Mouse (Mus musculus) embryonic facial prominence, embryonic 12.5 days (tissue): ENCODE results near the gene Foxn1. TPM values are rescaled to one million over a fixed set of nuclear protein-coding genes. Genes with fewer than 3 reads are reported as not detected.

Source experiments
- ATAC-seq: fragments of 200-750 bp; cut with Nextera tagmentation; 2 replicates; pipeline ENCODE4 v1.8.0; 2017; ENCODE audit not compliant: insufficient number of reproducible peaks, insufficient read depth, low FRiP score, low TSS enrichment
- H3K27ac ChIP-seq: fragments of 300-500 bp; sonication (generic); 2 replicates; pipeline ENCODE4 v1.5.1; 2016; ENCODE audit warnings: mild to moderate bottlenecking
- H3K27me3 ChIP-seq: fragments of 300-500 bp; sonication (generic); 2 replicates; pipeline ENCODE4 v1.6.1; 2016; ENCODE audit warnings: mild to moderate bottlenecking, moderate library complexity
- H3K36me3 ChIP-seq: fragments of 300-500 bp; sonication (generic); 2 replicates; pipeline ENCODE4 v1.6.1; 2016; ENCODE audit warnings: mild to moderate bottlenecking
- H3K4me1 ChIP-seq: fragments of 300-500 bp; sonication (generic); 2 replicates; pipeline ENCODE4 v1.6.1; 2016
- H3K4me2 ChIP-seq: fragments of 300-500 bp; sonication (generic); replicated peaks from 2 replicates; pipeline ENCODE4 v1.6.1; 2016; ENCODE audit warnings: mild to moderate bottlenecking, moderate library complexity
- H3K4me3 ChIP-seq: fragments of 300-500 bp; sonication (generic); 2 replicates; pipeline ENCODE4 v1.5.1; 2016; ENCODE audit warnings: mild to moderate bottlenecking
- H3K9ac ChIP-seq: fragments of 300-500 bp; sonication (generic); 2 replicates; pipeline ENCODE4 v1.6.1; 2016; ENCODE audit warnings: mild to moderate bottlenecking, moderate library complexity
- H3K9me3 ChIP-seq: fragments of 300-500 bp; sonication (generic); 2 replicates; pipeline ENCODE4 v1.6.1; 2016; ENCODE audit warnings: mild to moderate bottlenecking, moderate library complexity
- WGBS: fragments of 180-500 bp; shearing (Covaris S2); methylation state at CpG from one replicate; pipeline ENCODE4 v1.1.7; 2016; 5-methylcytosine and 5-hydroxymethylcytosine counted together
- polyA plus RNA-seq: library from polyadenylated mRNA; unstranded; fragments of >200 nt; fragmentation: Nextera tagmentation; extraction: Ambion mirVana; gene quantifications from 2 replicates; pipeline ENCODE4 v1.2.1, GENCODE M21; 2016

Gene Foxn1
- polyA plus RNA-seq, 1 experiment from 2014 or later: 0.18 TPM

DNA sequence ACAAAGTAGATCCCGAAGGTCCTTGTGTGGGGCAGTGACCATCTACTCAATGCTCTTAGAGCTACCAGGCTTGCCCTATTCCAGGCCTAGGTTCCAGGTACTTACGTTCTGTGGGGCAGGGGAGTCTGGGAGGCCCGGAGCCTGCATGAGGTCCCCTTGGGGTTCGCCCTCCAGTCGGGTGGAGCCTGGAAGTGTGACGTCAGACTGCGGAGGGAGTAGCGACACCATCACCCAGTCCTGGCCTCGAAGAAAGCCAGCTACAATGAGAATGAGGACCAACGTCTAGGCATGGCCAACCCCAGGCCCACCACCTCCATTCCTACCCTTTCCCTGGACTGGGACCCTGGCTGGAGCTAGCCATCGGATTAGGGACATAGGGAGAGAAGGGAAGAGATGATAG, 14.6 kb downstream of the Foxn1 start:
- WGBS: 89% methylated on average over 11 of the region's 11 CpGs
- ATAC-seq: no peak

DNA sequence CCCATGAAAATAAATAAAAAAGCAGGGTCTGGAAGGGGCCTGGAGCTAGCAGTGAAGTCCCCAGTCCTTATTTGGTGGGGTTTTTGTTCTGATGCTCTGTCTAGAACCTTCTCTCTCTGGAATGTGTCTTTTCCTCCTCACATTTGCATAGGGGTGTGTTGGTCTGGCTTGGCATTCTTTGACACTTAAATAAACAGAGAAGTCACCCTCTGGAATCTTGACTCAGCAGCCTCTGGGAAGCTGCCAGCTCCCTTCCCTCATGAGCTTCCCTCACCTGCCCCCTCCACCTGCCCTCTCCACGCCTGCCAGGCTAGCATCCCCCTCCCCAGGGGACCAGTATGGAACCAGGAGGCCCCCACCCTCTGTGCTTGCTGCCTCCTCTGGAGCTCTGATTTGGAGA, 16.0 kb downstream of the Foxn1 start:
- no peak overlapping the region for H3K4me3 ChIP-seq
- H3K27me3 ChIP-seq: no peaks in the 10 kb centered on the region
- 36% methylated on average over 1 of the region's 1 CpGs for WGBS
- no peaks in the 10 kb centered on the region for H3K36me3 ChIP-seq
- H3K4me2 ChIP-seq: no peak overlapping the region
- ATAC-seq: no peak
- H3K27ac ChIP-seq: no peak overlapping the region
- no peak overlapping the region for H3K9ac ChIP-seq
- no peaks in the 10 kb centered on the region for H3K9me3 ChIP-seq
- no peaks in the 10 kb centered on the region; the same call in none of the 2 replicates for H3K4me1 ChIP-seq

More for the DNA sequence above, 14.6 kb downstream of the Foxn1 start:
- no peaks in the 10 kb centered on the region for H3K9me3 ChIP-seq
- H3K4me1 ChIP-seq: no peaks in the 10 kb centered on the region; the same call in none of the 2 replicates
- no peaks in the 10 kb centered on the region for H3K27me3 ChIP-seq
- no peak overlapping the region for H3K9ac ChIP-seq
- H3K36me3 ChIP-seq: no peaks in the 10 kb centered on the region
- no peak overlapping the region for H3K4me2 ChIP-seq
- H3K27ac ChIP-seq: no peak overlapping the region
- no peak overlapping the region for H3K4me3 ChIP-seq

DNA sequence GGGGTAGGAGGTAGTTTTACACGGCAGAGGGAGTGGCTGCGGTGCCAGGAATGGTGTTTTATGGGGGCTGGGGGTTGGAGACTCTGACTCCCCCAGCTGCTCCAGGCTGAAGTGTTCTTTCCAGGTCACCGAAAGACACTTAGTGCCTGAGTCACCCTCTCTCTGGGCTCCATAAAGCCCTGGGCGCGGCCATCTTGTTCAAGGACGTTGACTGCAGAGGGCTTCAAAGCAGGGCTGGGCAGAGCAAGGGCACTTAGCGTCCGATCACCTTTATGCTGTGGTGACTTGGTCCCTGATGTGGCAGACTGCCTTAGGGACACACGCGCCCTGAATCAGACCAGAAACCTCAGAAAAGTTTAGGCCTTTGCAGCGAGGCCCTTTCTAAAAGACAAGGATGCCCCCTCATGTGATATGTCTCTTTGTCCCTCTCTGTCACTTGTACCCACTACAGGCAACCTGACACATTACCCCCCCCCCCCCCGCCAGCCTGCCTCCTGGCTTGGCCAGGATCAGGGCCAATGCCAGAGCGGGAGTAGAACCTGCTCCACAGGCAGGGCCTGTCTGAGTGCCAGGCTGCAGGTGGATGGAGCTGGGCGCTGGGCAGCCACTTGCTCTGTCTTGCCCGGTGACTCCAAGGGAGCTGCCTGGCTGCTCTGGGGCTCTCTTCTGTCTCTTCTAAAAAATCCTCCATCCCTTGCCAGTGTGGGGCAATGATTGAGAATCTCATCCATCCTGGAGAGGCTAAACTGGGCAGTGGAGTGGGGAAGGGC, 18.7 kb downstream of the Foxn1 start:
- no peak overlapping the region for H3K4me3 ChIP-seq
- no peak overlapping the region for H3K4me2 ChIP-seq
- 86% methylated on average over 15 of the region's 15 CpGs for WGBS
- no peaks in the 10 kb centered on the region for H3K4me1 ChIP-seq
- H3K27ac ChIP-seq: no peak overlapping the region
- H3K9ac ChIP-seq: no peak overlapping the region
- no peak for ATAC-seq
- H3K9me3 ChIP-seq: no peaks in the 10 kb centered on the region
- H3K27me3 ChIP-seq: no peaks in the 10 kb centered on the region
- H3K36me3 ChIP-seq: no peaks in the 10 kb centered on the region

DNA sequence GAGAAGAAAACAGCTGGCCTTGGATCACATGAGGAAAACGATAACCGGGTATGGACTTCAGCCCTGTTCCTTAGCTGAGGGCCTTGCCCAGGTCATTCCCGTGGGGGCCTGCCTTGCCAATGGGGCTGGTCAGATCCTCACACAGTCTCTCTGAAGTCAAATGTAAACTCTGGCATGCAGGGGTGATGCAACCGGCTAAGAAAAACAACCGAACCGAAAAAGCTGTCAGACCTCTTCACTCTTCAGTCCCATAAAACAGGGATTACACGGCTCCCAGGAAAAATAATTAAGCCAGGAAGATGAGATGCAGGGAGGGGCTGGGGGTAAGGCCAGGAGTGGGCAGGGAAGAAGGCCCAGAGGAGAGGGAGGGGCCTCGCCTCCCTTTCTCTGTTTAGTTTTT, 22.3 kb downstream of the Foxn1 start:
- H3K36me3 ChIP-seq: no peaks in the 10 kb centered on the region
- H3K27me3 ChIP-seq: no peaks in the 10 kb centered on the region
- no peak overlapping the region for H3K27ac ChIP-seq
- no peaks in the 10 kb centered on the region for H3K4me1 ChIP-seq
- H3K9ac ChIP-seq: no peak overlapping the region
- no peak overlapping the region for H3K4me2 ChIP-seq
- WGBS: 50% methylated on average over 8 of the region's 8 CpGs
- H3K4me3 ChIP-seq: no peak overlapping the region
- no peaks in the 10 kb centered on the region for H3K9me3 ChIP-seq
- ATAC-seq: no peak

DNA sequence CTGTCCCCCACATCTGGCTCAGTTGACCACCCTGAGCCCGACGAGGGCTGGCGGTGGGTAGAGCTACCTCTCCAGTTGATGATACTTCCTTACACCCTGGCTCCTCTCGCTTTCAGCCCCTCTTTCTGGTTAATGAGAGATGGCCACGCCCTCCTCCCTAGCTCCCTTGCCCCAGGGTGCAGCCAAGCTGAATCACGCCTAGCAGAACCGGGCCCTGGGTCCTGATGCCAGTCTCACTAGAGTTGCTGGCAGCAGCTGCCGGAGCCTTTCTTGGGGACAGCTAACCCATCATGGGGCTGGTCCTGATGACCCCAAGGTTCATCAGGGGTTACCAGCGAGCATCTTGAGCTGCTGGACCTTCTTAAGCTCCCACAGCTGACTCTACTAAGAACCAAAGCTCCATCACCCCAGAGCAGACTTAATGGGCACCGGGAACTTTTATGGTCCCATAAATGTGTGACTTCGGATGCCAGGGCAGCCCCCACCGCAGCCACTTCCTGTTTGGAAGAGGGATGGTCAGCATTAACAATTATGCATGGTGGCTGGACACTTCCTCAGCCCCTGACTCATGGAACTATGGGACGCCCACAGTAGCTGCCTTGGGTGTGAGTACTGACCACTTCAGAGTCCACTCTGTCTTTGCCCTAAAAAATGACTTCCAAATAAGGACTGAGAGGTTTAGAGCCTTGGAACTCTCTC, 22.9 kb downstream of the Foxn1 start:
- Histone ChIP-seq H3K4me2 (no peak overlapping the region), H3K36me3 (no peaks in the 10 kb centered on the region), H3K9ac (no peak overlapping the region), H3K27me3 (no peaks in the 10 kb centered on the region), H3K4me1 (no peaks in the 10 kb centered on the region), H3K27ac (no peak overlapping the region), H3K4me3 (no peak overlapping the region), H3K9me3 (no peaks in the 10 kb centered on the region)
- no peak for ATAC-seq
- WGBS: 78% methylated on average over 13 of the region's 13 CpGs

DNA sequence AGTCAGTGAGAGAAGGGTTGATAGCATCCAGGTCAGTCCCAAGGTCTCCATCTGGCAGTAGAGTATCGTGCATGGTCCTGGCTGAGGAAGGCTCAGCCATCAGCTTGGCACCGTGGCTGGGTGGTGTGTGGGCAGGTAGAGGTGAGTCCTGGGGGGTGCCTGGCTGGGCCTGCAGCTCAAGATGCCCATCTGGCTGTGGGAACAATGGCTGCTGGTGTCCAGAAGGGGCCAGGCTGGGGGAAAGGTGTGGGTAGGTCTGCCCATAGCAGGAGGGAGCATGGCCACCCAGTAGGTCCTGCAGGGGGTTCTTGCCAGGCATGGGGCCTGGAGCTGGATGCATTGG, 25.6 kb downstream of the Foxn1 start:
- no peak overlapping the region for H3K4me3 ChIP-seq
- H3K4me2 ChIP-seq: no peak overlapping the region
- no peak overlapping the region for H3K9ac ChIP-seq
- no peaks in the 10 kb centered on the region for H3K9me3 ChIP-seq
- ATAC-seq: peak; percentile 45; the same call in 1 of the 2 replicates
- H3K36me3 ChIP-seq: no peaks in the 10 kb centered on the region
- no peak overlapping the region for H3K27ac ChIP-seq
- no peaks in the 10 kb centered on the region for H3K27me3 ChIP-seq
- H3K4me1 ChIP-seq: no peaks in the 10 kb centered on the region
- WGBS: 49% methylated on average over 2 of the region's 2 CpGs

DNA sequence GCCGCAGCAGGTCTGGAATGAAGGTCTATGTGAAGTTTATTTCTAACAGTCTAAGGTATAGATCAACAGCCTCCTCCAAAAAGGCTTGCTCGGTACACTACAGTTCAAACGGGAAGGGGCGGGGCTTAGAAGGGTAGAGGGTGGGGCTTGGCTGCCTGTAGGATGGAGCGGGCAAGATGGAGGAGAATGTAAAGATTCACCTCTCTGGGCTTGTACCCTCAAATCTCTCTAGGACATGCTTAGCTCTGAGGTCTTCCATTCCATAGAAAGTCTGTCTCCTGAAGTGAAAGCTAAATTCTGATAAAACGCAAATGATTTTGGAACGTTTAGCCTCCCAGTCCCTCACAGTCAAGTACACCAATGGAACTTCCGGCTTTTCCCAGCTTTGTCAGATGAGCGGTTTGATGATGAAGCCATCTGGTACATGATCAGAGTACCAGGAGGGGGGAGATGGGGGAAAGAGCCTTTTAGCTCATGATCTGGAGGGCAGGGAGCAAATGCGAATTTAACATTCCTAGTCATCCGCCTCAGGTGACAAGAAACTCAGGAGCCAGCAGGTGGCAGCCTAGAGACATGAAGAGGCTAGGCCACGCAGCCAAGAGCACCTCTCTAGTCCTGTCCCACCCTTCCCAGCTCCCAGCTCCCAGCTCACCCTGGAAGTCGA, 26.1 kb downstream of the Foxn1 start:
- WGBS: 11% methylated on average over 13 of the region's 13 CpGs
- H3K9me3 ChIP-seq: no peaks in the 10 kb centered on the region
- no peaks in the 10 kb centered on the region for H3K4me1 ChIP-seq
- peak; percentile 57 for ATAC-seq
- no peaks in the 10 kb centered on the region for H3K36me3 ChIP-seq
- no peak overlapping the region for H3K9ac ChIP-seq
- H3K27me3 ChIP-seq: no peaks in the 10 kb centered on the region
- peak overlapping the region; percentile 42 for H3K4me2 ChIP-seq
- peak overlapping the region; percentile 23 for H3K4me3 ChIP-seq
- no peak overlapping the region for H3K27ac ChIP-seq

DNA sequence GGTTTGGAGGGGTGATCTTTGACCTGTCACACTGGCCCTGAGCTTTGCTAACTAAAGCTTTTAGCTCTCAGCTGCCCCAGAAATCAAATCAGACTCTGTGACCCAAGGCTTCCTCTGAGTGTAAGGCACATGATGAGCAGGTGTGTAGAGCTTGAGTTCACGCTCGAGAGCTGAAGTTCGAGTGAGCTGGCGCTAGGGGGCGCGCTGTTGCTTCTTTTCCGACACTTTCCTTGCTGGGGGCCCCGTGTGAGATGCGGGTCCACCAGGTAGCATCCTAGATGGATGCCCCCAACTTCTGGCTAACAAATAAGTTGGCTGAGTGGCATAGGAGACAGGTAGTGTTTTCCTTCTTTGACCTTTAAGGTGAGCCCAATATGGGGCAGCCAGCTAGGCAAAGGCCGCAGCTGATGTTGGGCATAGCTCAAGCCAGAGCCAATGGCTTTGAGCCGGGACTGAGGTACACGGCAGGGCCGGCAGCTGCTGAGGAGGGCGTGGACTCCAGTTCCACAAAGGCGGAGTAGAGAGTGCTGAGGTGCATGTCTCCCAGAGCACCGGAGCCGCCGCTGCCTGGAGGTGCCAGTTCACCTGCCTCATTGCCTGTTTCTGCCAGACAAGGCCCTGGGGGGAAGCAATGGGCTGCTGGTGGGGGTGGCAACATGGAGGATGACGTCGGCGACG, 27.9 kb downstream of the Foxn1 start:
- no peaks in the 10 kb centered on the region for H3K36me3 ChIP-seq
- no peaks in the 10 kb centered on the region for H3K27me3 ChIP-seq
- no peaks in the 10 kb centered on the region for H3K9me3 ChIP-seq
- ATAC-seq: no peak
- H3K4me3 ChIP-seq: no peak overlapping the region
- no peak overlapping the region for H3K9ac ChIP-seq
- H3K4me1 ChIP-seq: no peaks in the 10 kb centered on the region
- WGBS: 19% methylated on average over 22 of the region's 22 CpGs
- no peak overlapping the region for H3K4me2 ChIP-seq
- no peak overlapping the region for H3K27ac ChIP-seq

DNA sequence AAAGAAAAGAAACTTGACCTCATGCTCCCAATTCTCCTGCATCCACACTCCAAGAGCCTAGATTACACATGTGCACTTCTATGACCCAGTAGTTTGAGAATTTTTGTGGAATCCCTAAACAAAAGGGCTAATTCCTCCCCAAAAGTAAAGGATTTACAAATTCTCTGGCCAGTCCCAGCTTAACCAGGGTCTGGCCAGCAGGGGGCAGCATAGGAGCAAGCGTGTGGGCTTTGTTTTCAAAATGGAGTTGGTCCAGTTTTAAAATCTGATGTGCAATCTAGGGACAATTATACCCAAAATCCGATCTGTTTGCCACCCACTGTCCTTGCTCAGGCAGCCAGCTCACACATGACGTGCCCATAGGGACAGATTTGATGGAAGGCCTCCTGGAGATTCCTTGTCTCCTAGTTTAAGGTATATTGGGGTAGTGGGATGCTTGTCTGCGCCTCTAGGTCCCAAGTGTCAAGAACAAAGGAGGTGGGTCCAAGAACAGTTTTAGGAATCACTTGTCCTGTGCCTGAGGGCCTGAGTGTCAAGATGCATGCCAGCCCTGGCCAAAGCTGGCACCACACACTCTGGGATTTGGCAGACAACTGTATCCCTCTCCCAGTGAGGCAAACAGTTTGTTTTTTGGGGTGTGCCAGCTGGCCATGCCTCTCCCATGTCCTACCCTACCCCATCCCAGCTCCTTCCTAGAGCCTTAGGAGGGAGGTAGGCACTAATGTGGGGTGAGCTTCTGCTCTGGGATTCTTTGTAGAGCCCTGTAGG, 30.7 kb downstream of the Foxn1 start:
- H3K4me1 ChIP-seq: no peaks in the 10 kb centered on the region
- 30% methylated on average over 4 of the region's 4 CpGs for WGBS
- no peak overlapping the region for H3K4me3 ChIP-seq
- no peak overlapping the region for H3K27ac ChIP-seq
- no peaks in the 10 kb centered on the region for H3K27me3 ChIP-seq
- H3K36me3 ChIP-seq: no peaks in the 10 kb centered on the region
- H3K4me2 ChIP-seq: no peak overlapping the region
- no peaks in the 10 kb centered on the region for H3K9me3 ChIP-seq
- no peak for ATAC-seq
- no peak overlapping the region for H3K9ac ChIP-seq

DNA sequence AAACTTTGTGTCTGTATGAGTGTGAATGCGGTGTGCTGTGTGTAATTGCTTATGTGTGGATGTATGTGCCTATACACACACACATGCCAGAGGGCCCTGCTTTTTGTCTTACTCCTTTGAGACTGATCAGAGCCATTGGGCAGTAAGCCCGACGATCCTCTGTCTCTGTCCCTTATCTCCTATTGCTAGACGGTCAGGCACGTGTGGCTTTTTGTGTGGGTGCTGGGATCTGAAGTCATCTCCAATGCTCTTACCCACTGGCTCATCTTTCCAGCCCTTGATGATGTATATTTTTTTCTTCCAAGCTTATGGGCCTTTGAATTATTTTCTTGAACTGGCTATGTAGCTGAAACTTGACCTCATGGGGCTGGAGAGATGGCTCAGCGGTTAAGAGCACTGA, 31.5 kb downstream of the Foxn1 start:
- Histone ChIP-seq H3K4me1 (no peaks in the 10 kb centered on the region), H3K4me2 (no peak overlapping the region), H3K27me3 (no peaks in the 10 kb centered on the region), H3K9ac (no peak overlapping the region), H3K36me3 (no peaks in the 10 kb centered on the region), H3K27ac (no peak overlapping the region), H3K9me3 (no peaks in the 10 kb centered on the region), H3K4me3 (no peak overlapping the region)
- 80% methylated on average over 6 of the region's 6 CpGs for WGBS
- no peak for ATAC-seq

DNA sequence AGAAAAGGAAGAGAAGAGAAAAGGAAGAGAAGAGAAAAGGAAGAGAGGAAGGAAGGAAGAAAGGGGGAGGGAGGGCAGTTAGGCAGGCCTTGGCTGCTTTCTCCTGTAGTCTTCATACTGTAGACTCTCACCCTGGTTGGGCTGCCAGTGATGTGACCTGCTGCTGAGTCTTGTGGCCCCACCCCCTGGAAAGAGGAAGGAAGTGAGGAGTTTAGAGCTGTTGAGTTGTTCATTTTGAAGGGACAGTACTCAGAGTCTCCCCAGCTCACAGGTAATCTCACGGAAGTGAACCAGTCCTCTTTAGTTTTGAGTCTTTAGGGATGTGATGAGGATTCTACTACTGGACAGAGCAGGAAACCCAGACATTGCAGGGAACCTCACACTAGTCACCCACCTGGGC, 33.3 kb downstream of the Foxn1 start:
- Histone ChIP-seq H3K27me3 (no peaks in the 10 kb centered on the region), H3K4me2 (no peak overlapping the region), H3K9me3 (no peaks in the 10 kb centered on the region), H3K4me3 (no peak overlapping the region), H3K4me1 (peaks cover 4% of the 10 kb centered on the region; the same call in 1 of the 2 replicates), H3K27ac (no peak overlapping the region), H3K36me3 (peaks cover 13% of the 10 kb centered on the region), H3K9ac (no peak overlapping the region)
- no peak for ATAC-seq
- WGBS: 84% methylated on average over 1 of the region's 1 CpGs
